Mouse (Mus musculus): ENCODE data around the gene Sbno2. TPM values are rescaled to one million over a fixed set of nuclear protein-coding genes. Genes with fewer than 3 reads are reported as not detected.
A peak's percentile ranks its signal among the peaks of the same experiment; 100 is the strongest.

Gene Sbno2
- total and polyA plus RNA-seq, 3 experiments = 10.6 to 16.9 (median 11.2) TPM

DNA sequence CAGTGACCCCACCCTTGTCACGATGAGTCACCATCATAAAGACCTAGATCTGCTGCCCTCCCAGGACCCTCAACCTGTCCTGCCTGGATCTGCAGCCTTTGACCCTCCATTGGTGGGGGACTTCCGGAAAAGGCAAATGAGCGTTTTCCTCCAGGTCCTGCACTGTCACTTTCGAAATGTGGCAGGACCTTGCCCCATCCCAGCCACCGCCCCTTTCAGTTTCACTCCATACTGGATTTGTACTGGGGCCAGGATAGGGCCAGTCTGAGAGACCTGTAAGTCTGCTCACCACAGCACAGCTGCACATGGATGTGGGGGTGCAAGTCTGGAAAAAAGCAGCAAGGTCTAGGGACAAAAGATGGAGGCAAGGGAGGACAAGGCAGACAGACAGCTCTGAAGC is 6.7 kb downstream of the Sbno2 start:
- H3K79me2 ChIP-seq (replicated peaks; ENCODE audit: control insufficient read depth, insufficient read depth, low read length) = peaks cover 23% of the 10 kb centered on the region
- 68% methylated on average over 5 of the region's 5 CpGs for WGBS
- peaks cover 35% of the 10 kb centered on the region for H3K4me1 ChIP-seq (ENCODE audit: control insufficient read depth, insufficient read depth, low read length)
- intact Hi-C loops (cut with DNase I) = no loop called here
- H3K4me3 ChIP-seq = no peak overlapping the region
- no peak overlapping the region for H3K9ac ChIP-seq (ENCODE audit: low read depth, low read length)
- H3K36me3 ChIP-seq (ENCODE audit: control insufficient read depth, insufficient read depth, low read length) = no peaks in the 10 kb centered on the region
- TF ChIP-seq POLR2A (IDR thresholded peaks at IDR 0.05; ENCODE audit: insufficient read depth, low read depth, low read length) (no peak), CTCF (IDR thresholded peaks at IDR 0.05) (no peak), EP300 (IDR thresholded peaks at IDR 0.05; ENCODE audit: insufficient read depth, low read depth, low read length) (no peak)
- no peak for DNase-seq
- no peaks in the 10 kb centered on the region for H3K27me3 ChIP-seq (ENCODE audit: control insufficient read depth, insufficient read depth, low read length)
- no peak overlapping the region for H3K27ac ChIP-seq

DNA sequence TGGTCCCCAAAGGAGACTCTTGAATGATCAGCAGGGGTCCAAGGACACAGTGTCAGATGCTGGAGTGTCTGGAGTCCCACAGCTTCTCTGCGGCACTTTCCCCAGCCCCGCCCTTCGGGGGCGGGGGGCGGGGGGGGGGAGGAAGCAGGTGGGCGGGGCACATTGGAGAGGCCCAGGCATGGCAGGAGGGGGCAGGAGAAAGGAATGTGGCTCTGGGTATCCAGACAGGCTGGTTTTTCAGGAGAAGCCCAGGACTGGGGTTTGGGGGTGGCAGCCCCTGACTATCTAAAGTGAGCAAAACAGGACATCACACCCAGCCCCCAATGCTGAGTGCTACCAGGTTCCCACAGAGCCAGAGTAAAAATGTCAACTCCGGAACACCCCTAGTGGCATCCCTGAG is 8.1 kb downstream of the Sbno2 start:
- intact Hi-C loops (cut with DNase I) = no loop called here
- Histone ChIP-seq H3K4me3 (no peak overlapping the region), H3K79me2 (replicated peaks; ENCODE audit: control insufficient read depth, insufficient read depth, low read length) (peaks cover 25% of the 10 kb centered on the region), H3K27me3 (ENCODE audit: control insufficient read depth, insufficient read depth, low read length) (no peaks in the 10 kb centered on the region), H3K9ac (ENCODE audit: low read depth, low read length) (no peak overlapping the region), H3K36me3 (ENCODE audit: control insufficient read depth, insufficient read depth, low read length) (no peaks in the 10 kb centered on the region), H3K27ac (no peak overlapping the region), H3K4me1 (ENCODE audit: control insufficient read depth, insufficient read depth, low read length) (peaks cover 35% of the 10 kb centered on the region)
- TF ChIP-seq CTCF (IDR thresholded peaks at IDR 0.05) = no peak
- TF ChIP-seq POLR2A (IDR thresholded peaks at IDR 0.05; ENCODE audit: insufficient read depth, low read depth, low read length) = no peak
- TF ChIP-seq EP300 (IDR thresholded peaks at IDR 0.05; ENCODE audit: insufficient read depth, low read depth, low read length) = no peak
- WGBS = 16% methylated on average over 7 of the region's 7 CpGs
- DNase-seq = no peak

DNA sequence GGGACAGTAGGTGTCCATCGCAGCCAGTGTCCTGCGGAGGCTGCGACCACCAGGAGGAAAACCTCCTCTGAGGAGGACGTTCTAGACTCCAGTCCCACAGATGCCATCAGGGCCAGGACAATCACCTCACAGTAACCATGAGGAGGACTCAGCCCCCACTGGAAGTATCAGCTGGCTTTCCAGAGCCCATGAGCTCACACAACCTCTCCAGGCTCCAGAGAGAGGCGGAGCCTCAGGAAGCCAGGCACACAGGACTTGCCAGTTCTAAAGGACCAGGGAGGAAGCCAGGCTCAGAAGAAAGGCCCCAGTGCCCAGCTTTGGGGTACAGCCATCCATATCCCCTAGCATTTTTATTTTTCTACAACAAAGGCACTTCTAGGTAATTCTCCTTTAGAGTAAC is 9.8 kb downstream of the Sbno2 start:
- Histone ChIP-seq H3K9ac (ENCODE audit: low read depth, low read length) (no peak overlapping the region), H3K27me3 (ENCODE audit: control insufficient read depth, insufficient read depth, low read length) (no peaks in the 10 kb centered on the region), H3K36me3 (ENCODE audit: control insufficient read depth, insufficient read depth, low read length) (no peaks in the 10 kb centered on the region), H3K4me1 (ENCODE audit: control insufficient read depth, insufficient read depth, low read length) (peaks cover 27% of the 10 kb centered on the region), H3K27ac (no peak overlapping the region), H3K4me3 (no peak overlapping the region), H3K79me2 (replicated peaks; ENCODE audit: control insufficient read depth, insufficient read depth, low read length) (peaks cover 17% of the 10 kb centered on the region)
- TF ChIP-seq EP300 (IDR thresholded peaks at IDR 0.05; ENCODE audit: insufficient read depth, low read depth, low read length) (no peak), CTCF (IDR thresholded peaks at IDR 0.05) (no peak), POLR2A (IDR thresholded peaks at IDR 0.05; ENCODE audit: insufficient read depth, low read depth, low read length) (no peak)
- DNase-seq = peak in 1 of 2 experiments; percentile 42
- WGBS = 76% methylated on average over 5 of the region's 5 CpGs
- intact Hi-C loops (cut with DNase I) = no loop called here

DNA sequence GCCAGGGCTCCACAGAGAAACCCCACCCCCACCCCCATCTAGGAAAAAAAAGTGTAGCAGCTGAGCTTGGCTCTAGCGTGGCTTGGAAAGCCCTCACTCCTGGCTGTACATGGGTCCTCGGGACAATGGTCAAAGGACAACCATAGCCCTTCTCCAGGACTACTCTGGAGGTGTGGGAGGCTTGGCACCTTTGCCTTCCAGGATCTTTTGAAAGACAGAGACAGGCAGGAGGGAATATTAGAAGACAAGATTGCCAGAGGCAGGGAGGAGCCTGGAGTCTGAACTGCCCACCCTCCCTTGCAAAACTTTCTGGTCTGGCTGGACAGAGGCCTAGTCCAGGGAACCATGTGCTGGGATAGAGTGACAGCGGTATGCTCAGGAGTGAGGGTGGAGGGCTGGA is 10.7 kb downstream of the Sbno2 start:
- Histone ChIP-seq H3K27ac (no peak overlapping the region), H3K36me3 (ENCODE audit: control insufficient read depth, insufficient read depth, low read length) (no peaks in the 10 kb centered on the region), H3K4me1 (ENCODE audit: control insufficient read depth, insufficient read depth, low read length) (peaks cover 25% of the 10 kb centered on the region), H3K4me3 (no peak overlapping the region), H3K27me3 (ENCODE audit: control insufficient read depth, insufficient read depth, low read length) (no peaks in the 10 kb centered on the region), H3K79me2 (replicated peaks; ENCODE audit: control insufficient read depth, insufficient read depth, low read length) (peaks cover 14% of the 10 kb centered on the region), H3K9ac (ENCODE audit: low read depth, low read length) (no peak overlapping the region)
- 62% methylated on average over 3 of the region's 3 CpGs for WGBS
- TF ChIP-seq EP300 (IDR thresholded peaks at IDR 0.05; ENCODE audit: insufficient read depth, low read depth, low read length) (no peak), POLR2A (IDR thresholded peaks at IDR 0.05; ENCODE audit: insufficient read depth, low read depth, low read length) (no peak), CTCF (IDR thresholded peaks at IDR 0.05) (no peak)
- intact Hi-C loops (cut with DNase I) = no loop called here
- DNase-seq = no peak

DNA sequence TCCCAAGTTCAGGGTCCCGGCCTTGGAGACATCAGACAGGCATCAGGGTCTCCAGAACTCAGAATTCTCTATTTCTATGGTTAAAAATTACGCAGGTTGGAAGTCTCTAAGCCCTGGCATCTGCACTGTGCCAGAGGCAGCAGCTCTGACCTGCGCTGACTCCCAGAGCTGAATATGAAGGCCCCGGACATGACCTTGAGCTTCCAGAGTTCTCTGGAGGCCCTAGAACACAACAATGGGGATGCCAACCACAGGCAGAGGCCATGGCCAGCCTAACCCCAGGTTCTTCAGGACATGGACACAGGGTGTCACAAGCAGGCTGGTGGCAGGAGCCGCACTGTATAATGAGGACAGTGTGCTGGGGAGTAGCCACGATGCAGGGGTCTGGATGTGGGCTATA is 11.3 kb downstream of the Sbno2 start:
- H3K27me3 ChIP-seq (ENCODE audit: control insufficient read depth, insufficient read depth, low read length) = no peaks in the 10 kb centered on the region
- intact Hi-C loops (cut with DNase I) = no loop called here
- H3K79me2 ChIP-seq (replicated peaks; ENCODE audit: control insufficient read depth, insufficient read depth, low read length) = peaks cover 13% of the 10 kb centered on the region
- H3K27ac ChIP-seq = peak overlapping the region; percentile 23; the same call in 1 of the 2 replicates
- TF ChIP-seq POLR2A (IDR thresholded peaks at IDR 0.05; ENCODE audit: insufficient read depth, low read depth, low read length) (no peak), CTCF (IDR thresholded peaks at IDR 0.05) (no peak), EP300 (IDR thresholded peaks at IDR 0.05; ENCODE audit: insufficient read depth, low read depth, low read length) (no peak)
- no peak for DNase-seq
- H3K9ac ChIP-seq (ENCODE audit: low read depth, low read length) = no peak overlapping the region
- H3K4me1 ChIP-seq (ENCODE audit: control insufficient read depth, insufficient read depth, low read length) = peaks cover 25% of the 10 kb centered on the region
- no peak overlapping the region for H3K4me3 ChIP-seq
- 84% methylated on average over 6 of the region's 6 CpGs for WGBS
- no peaks in the 10 kb centered on the region for H3K36me3 ChIP-seq (ENCODE audit: control insufficient read depth, insufficient read depth, low read length)

DNA sequence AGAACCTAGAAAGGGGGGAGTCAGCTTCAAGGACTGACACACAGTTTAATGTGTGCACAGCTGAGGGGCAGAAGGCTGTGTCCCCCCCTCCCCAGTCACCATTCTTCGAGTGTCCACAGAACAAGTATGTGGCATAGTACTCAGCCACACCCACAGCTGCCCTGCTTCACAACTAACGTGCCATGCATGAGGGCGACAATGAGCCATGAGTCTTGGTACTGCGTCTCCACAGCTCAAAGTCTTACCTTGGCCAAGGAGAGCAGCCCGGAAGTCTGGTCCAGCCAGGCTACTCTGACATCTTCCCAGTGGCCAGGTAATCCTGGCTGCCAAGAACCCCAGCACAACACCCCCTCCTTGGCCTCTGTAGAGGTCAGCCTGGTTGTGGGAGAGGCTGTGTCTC is 12.7 kb downstream of the Sbno2 start:
- no peak for DNase-seq
- H3K9ac ChIP-seq (ENCODE audit: low read depth, low read length) = no peak overlapping the region
- intact Hi-C loops (cut with DNase I) = loop anchor here (2.0 kb wide), 1 partner anchor 18 kb away; no protein-coding TSS in a partner anchor
- TF ChIP-seq EP300 (IDR thresholded peaks at IDR 0.05; ENCODE audit: insufficient read depth, low read depth, low read length) (no peak), POLR2A (IDR thresholded peaks at IDR 0.05; ENCODE audit: insufficient read depth, low read depth, low read length) (no peak), CTCF (IDR thresholded peaks at IDR 0.05) (no peak)
- H3K27me3 ChIP-seq (ENCODE audit: control insufficient read depth, insufficient read depth, low read length) = no peaks in the 10 kb centered on the region
- 70% methylated on average over 5 of the region's 5 CpGs for WGBS
- H3K27ac ChIP-seq = no peak overlapping the region
- no peak overlapping the region for H3K4me3 ChIP-seq
- H3K79me2 ChIP-seq (replicated peaks; ENCODE audit: control insufficient read depth, insufficient read depth, low read length) = peaks cover 13% of the 10 kb centered on the region
- H3K36me3 ChIP-seq (ENCODE audit: control insufficient read depth, insufficient read depth, low read length) = no peaks in the 10 kb centered on the region
- peaks cover 22% of the 10 kb centered on the region for H3K4me1 ChIP-seq (ENCODE audit: control insufficient read depth, insufficient read depth, low read length)
